Mouse (Mus musculus): ENCODE measurements around the gene Tcta.
"Not testable (repeated sequence)": the region's sequence is repeated elsewhere in the genome, so short reads cannot be mapped to it uniquely, and the experiment has no call there.

DNA sequence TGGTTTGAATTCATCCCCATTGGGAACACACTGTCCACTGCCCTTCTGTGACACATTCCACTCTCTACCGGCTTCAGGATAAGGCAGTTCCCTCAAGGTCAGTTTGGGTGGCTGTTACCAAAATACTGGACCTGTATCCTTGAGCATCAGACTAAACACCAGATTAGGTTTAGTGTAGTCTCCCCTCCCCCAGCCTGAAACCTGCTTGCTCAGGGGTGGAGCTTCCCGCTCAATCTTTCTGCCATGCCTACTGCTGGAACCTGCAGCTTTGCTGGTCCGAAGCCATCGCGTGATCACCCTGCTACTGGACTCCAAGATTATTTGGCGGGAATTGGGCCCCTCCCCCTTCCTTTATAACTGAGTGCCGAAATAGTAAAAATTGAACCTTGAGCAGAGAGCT is 37.3 kb downstream of the Tcta start:
- not testable (repeated sequence) for TF ChIP-seq RCOR1 (IDR thresholded peaks at IDR 0.05; ENCODE audit: low read depth, low read length); ZNF384 (IDR thresholded peaks at IDR 0.05; ENCODE audit: low read depth, low read length); E2F4 (IDR thresholded peaks at IDR 0.05; ENCODE audit: borderline replicate concordance, low read depth, low read length); ZKSCAN1 (IDR thresholded peaks at IDR 0.05; ENCODE audit: low read depth, low read length)

Measured in MEL (cell line).